Mouse (Mus musculus) hematopoietic stem cell, adult 5-6 weeks (primary cell): ENCODE measurements around the gene Rassf2. TPM values are rescaled to one million over a fixed set of nuclear protein-coding genes. Genes with fewer than 3 reads are reported as not detected.

ENCODE experiments used
- ATAC-seq, 2 experiments: fragments of 125-278 bp in 1 of 2; replicated peaks in 1 of 2; 2 replicates each; pipeline ENCODE4 v1.8.0; 2016 to 2017; ENCODE audit warnings: inconsistent platforms in 2 of 2, mild to moderate bottlenecking in 2 of 2, moderate number of reproducible peaks in 2 of 2, low read depth in 1 of 2, moderate TSS enrichment in 1 of 2; ENCODE audit not compliant: low FRiP score in 2 of 2, poor library complexity in 2 of 2, severe bottlenecking in 2 of 2, insufficient read depth in 1 of 2, low TSS enrichment in 1 of 2
- total RNA-seq: library from RNA; stranded (forward); fragments of 172-1452, 232-1000 nt; gene quantifications from 2 replicates; pipeline ENCODE4 v1.2.3, GENCODE M21; 2017

The Rassf2 gene
- total RNA-seq, 1 experiment from 2014 or later: 130 TPM

- peak in 1 of 2 experiments; percentile 34; a peak in 1 of 4 replicates for ATAC-seq
Measured at GRCm38 (mm10) chr2:131949767-131950597, 80.1 kb downstream of the Rassf2 start.

- ATAC-seq: no peak
Measured at GRCm38 (mm10) chr2:131948916-131949639, 81.0 kb downstream of the Rassf2 start.

- no peak for ATAC-seq
Measured at GRCm38 (mm10) chr2:131948156-131948555, 81.9 kb downstream of the Rassf2 start.

DNA sequence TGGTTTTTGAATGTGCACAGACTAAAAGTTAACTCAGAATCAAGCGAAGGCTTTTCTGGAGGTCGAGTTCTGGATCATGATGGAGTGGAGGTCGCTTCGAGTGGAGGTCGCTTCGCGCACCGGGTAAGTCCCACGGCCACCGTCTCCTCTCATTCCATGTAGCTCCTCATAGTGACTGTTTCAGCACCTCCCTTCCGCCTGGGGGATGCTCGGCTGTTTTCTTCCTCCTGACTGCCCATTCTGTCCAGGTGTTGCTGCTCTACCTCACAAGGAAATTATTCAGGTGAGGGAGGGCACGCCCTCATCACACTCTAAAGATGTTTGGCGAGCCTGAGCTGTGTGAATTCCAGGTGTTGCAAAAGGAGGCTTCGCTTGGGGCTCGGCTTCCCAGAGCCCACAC is 83.7 kb downstream of the Rassf2 start:
- no peak for ATAC-seq

- ATAC-seq: no peak
Measured at GRCm38 (mm10) chr2:131945765-131946164, 84.3 kb downstream of the Rassf2 start.

DNA sequence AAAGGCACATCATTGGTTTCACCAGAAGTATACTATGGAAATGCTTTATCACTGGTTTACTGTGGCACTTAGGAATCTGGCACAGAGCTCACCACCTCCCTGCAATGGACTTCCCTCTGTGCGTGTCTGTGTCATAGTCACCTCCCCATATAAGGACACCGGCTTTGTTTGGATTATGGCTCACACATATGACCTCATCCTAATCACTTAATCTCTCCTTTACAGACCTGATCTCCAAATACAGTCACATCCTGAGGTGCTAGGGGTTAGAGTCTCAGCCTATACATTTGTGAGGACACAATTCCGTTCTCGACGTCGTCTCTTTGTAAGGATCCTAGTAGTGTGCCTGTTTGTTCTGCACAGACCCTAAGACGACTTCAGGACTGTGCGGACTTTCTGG is 84.8 kb downstream of the Rassf2 start:
- no peak for ATAC-seq

GRCm38 (mm10) chr2:131944370-131944769 is 85.7 kb downstream of the Rassf2 start:
- ATAC-seq: no peak

DNA sequence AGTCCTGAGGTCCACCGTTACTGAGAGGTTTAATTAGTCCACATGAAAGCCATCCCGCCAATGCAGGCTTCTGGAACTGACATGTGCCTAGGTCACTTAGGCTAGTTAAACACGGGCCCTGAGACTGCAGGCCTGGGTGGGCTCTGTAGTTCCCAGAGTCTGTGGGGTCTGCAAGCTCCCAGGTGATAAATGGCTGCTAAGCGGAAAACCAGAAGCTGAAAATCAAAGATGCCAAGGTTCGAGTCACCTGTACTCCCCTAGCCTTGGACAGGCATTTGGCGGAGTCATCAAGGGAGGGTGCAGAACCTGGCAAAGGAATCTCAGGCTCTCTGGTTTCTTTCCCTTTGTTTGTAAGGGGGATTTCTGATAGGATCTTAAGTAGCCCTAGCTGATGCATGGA is 88.6 kb downstream of the Rassf2 start:
- no peak for ATAC-seq

GRCm38 (mm10) chr2:131940506-131940905 is 89.6 kb downstream of the Rassf2 start:
- ATAC-seq: no peak

Other genes starting within 250 kb of the Rassf2 start
- gene Erv3, start 170.5 kb downstream of the Rassf2 start, total RNA-seq: not detected in 2 replicates
- gene Prnp, start 120.3 kb downstream of the Rassf2 start, total RNA-seq: 7.6 and 24.3 TPM in 2 replicates
- not detected in 2 replicates for gene Prn, start 120.3 kb downstream of the Rassf2 start, total RNA-seq
- gene Prnd, start 79.4 kb downstream of the Rassf2 start, total RNA-seq: not detected in 2 replicates
- gene Slc23a2, start 114.8 kb upstream of the Rassf2 start, total RNA-seq: 35.5 and 53.3 TPM in 2 replicates
- gene Tmem230, start 217.5 kb upstream of the Rassf2 start, total RNA-seq: 36.4 and 63.7 TPM in 2 replicates
- gene Pcna, start 223.1 kb upstream of the Rassf2 start, total RNA-seq: 634 and 659 TPM in 2 replicates
- 13.4 and 17.4 TPM in 2 replicates for gene Cds2, start 232.9 kb upstream of the Rassf2 start, total RNA-seq